Mouse (Mus musculus) erythroid progenitor cell, adult 5-6 weeks (primary cell): ENCODE measurements at regions not wholly inside any gene's neighbourhood (a gene's known extent, or its start where the extent isn't known, plus 50 kb on each side); places are given as distances from the start of the nearest gene placed in this dataset.

Experiments used
- ATAC-seq: replicated peaks from 2 replicates; pipeline ENCODE4 v1.8.0; 2016; ENCODE audit warnings: moderate number of reproducible peaks, mild to moderate bottlenecking, moderate TSS enrichment, inconsistent platforms; ENCODE audit not compliant: poor library complexity, low FRiP score, severe bottlenecking

- no peak for ATAC-seq
Observed at GRCm38 (mm10) chr13:63749997-63750396, 65.0 kb upstream of the Ercc6l2 start.

DNA sequence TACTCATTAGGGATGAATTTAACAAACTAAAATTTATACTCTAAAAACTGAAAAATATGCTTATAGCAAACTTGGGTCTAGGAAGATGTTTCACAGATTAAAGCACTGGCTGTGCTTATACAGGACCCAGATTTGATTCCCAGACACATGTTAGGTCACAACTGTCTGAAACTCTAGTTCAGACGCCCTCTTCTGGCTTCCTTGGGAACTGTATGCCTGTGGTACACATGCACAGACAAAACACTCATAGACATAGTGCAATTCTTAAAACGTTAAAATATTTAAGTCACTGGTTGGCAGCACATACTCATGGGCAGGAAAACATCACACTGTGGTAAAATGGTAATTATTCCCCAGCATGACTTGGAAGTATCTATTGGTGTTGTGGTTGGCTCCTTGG is 63.8 kb upstream of the Ercc6l2 start:
- no peak for ATAC-seq

- no peak for ATAC-seq
Observed at GRCm38 (mm10) chr13:63757061-63757460, 58.0 kb upstream of the Ercc6l2 start.

DNA sequence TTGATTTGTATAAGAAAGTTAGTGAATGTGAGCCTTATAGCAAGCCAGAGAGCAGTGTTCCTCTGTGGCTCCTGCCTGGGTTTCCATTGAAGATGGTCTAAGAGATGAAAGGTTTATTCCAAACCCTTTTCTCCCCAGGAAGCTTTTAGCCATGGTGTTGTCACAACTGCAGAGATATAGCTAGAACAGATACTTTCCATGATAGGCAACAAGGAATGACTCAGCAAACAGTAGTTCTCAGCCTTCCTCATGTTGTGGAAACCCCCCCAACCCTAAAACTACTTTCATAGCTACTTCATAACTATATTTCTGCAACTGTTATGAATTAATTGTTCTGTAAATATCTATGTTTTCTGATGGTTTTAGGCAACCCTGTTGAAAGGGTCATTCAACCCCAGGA is 53.5 kb upstream of the Ercc6l2 start:
- no peak for ATAC-seq
